Mouse (Mus musculus): ENCODE data around the gene 1700015G11Rik. TPM values are rescaled to one million over a fixed set of nuclear protein-coding genes. Genes with fewer than 3 reads are reported as not detected.

Gene 1700015G11Rik
- total RNA-seq, 4 experiments from 2014 or later, result not detected

DNA sequence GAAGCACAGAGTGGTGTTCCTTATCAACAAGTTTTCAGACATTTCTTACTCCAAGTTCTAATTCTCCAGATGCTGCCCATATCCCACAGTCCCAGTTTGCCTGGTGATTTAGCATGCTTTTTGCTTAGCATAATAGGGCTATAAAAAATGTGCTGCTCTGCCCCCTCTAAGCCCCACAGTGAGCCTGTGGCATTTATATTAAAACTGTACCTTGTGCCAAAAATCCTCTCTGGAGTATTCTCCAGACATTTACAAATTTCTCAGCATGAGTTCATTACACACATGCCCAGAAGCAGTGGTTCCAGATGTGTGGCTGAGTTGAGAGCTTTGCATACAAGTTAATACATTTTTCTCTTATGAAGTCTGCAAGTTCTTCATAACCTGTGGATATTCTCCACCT lies 46.1 kb downstream of the 1700015G11Rik start:
- DNase-seq (ENCODE audit: low spot score in 2 of 2), result no peak

DNA sequence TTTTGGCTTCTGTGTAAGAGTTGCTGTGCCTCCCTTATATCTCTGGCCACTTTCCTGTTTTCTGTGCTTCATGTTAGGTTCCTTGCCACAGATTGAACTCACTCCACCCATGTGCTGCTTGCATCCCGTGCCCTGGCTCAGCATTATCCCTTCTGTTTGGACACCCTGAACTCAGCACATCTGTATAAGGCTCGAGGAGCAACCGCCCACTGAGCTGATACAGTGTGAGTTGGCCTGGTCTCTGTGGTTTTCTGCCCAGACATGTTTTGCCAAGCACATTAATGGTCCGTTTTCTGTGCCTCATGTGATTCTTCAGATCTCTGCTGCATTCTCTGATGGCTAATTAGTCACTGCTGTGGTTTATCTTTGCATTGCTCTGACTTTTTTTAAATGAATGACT lies 47.9 kb downstream of the 1700015G11Rik start:
- DNase-seq (ENCODE audit: low spot score in 2 of 2), result no peak

DNA sequence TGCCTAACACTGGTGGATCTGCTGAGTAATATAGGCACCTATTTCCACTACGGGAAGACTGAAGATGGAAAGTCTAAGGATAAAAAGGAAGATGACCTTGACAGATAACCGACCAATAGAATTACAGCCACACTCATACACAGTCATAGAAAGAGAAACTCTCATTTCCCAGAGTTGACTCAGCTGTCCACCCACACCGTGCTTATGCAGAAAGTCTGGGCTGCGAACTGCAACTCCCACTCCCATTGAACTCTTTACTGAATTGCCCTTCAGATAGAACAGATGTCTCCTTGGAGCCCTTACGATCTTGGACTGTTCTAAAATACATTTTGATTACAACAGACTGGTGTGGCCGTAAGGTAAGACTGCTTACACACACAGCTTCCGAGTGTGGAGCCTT lies 50.8 kb downstream of the 1700015G11Rik start:
- DNase-seq (ENCODE audit: low spot score in 2 of 2), result peak in 1 of 2 experiments; percentile 59

DNA sequence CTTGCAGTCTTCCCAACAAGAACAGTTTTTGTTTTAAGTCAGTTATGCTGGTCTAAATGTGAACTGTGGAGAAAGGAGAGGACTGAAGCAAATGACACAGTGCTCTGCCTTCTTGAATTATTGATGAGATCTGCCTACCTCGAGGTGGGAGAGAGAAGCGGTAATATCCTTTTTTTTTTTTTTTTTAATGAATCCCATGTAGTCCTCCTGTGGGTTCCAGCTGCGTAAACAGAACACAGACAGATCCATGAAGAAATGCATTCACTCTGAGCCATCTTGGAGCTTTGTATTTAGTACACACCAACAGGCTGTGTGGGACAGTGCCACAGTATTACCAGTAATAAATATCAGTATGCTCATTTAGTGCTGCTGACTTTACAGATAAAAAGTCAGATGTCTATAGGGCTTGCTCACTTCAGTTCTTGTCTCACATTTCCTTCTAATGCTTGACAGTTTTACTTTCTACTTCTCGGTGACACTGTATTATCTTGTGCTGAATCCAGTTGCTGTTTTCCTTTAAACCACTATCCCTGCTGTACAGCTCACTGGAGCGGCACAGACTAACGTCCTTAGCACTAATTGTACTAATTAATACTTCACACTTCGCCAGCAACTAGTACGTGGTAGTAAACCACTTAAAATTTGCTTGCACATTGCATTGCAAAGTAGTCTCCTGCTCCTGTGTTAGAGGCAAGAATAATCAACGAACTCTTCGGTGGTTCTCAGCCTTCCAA lies 53.1 kb downstream of the 1700015G11Rik start:
- DNase-seq (ENCODE audit: low spot score in 2 of 2), result no peak

Other genes with a start within 250 kb of the 1700015G11Rik start
- gene Gas2, start 153.7 kb downstream of the 1700015G11Rik start, total RNA-seq (2022), result 10 to 100 TPM; 36.0 to 48.6 (median 39.0) TPM
- 1 to 10 TPM; 4.3 to 6.4 (median 5.7) TPM for gene Fancf, start 153.5 kb downstream of the 1700015G11Rik start, total RNA-seq (2022)
- 10 to 100 TPM; 36.3 to 41.3 (median 39.2) TPM for gene Svip, start 9.7 kb downstream of the 1700015G11Rik start, total RNA-seq (2022)